Mouse (Mus musculus) olfactory bulb, adult 2 months (tissue): ENCODE results near the gene Synpo2l.

Source experiments
- CTCF ChIP-seq: fragments of 200-500 bp; IDR thresholded peaks from 2 replicates; pipeline ENCODE4 v1.5.1; 2012; ENCODE audit warnings: low read depth, mild to moderate bottlenecking, low read length, moderate library complexity; ENCODE audit not compliant: insufficient read depth
- POLR2A ChIP-seq: fragments of 200-500 bp; IDR thresholded peaks from 2 replicates; pipeline ENCODE4 v1.6.1; 2012; ENCODE audit warnings: mild to moderate bottlenecking, low read depth, low read length, moderate library complexity; ENCODE audit not compliant: insufficient read depth

- TF ChIP-seq POLR2A: no peak
- no peak for TF ChIP-seq CTCF
Observed at GRCm38 (mm10) chr14:20700362-20700761, 32.2 kb upstream of the Synpo2l start.
